ENCODE assay signal across 8 mouse cellular contexts in genomic region chr10:123254299-123254698, GRCm38 (mm10). TPM values are rescaled to one million over a fixed set of nuclear protein-coding genes. Genes with fewer than 3 reads are reported as not detected.
A peak's percentile ranks its signal among the peaks of the same experiment; 100 is the strongest.
DNase-seq lines count a peak whose midpoint lies in the region; ATAC-seq and TF ChIP-seq lines count a peak whose summit lies in the region.

No protein-coding gene starts in this region.

- intact Hi-C loops in heart, postnatal 25 days (cut with DNase I): no loop called here

- H3K36me3 ChIP-seq in heart, postnatal 0 days (replicated peaks; ENCODE audit: control insufficient read depth, insufficient read depth, low read length): no peaks in the 10 kb centered on the region
- H3K36me3 ChIP-seq in lung, postnatal 0 days (ENCODE audit: insufficient read depth, low read length): no peaks in the 10 kb centered on the region

- TF ChIP-seq CTCF in heart, postnatal 0 days (IDR thresholded peaks at IDR 0.05; ENCODE audit: low read depth): peak; percentile 52
- peak; percentile 70 for TF ChIP-seq CTCF in lung, postnatal 0 days (IDR thresholded peaks at IDR 0.05)

- no peaks in the 10 kb centered on the region for H3K9me3 ChIP-seq in heart, postnatal 0 days (replicated peaks; ENCODE audit: control insufficient read depth, low read length)
- H3K9me3 ChIP-seq in lung, postnatal 0 days (ENCODE audit: low read length): no peaks in the 10 kb centered on the region

- no peak for ATAC-seq in heart, postnatal 0 days (ENCODE audit: insufficient read depth, low read depth)
- ATAC-seq in lung, postnatal 0 days: no peak

- no peaks in the 10 kb centered on the region for H3K27me3 ChIP-seq in heart, postnatal 0 days (ENCODE audit: control insufficient read depth, insufficient read depth, low read length)
- H3K27me3 ChIP-seq in lung, postnatal 0 days (replicated peaks; ENCODE audit: insufficient read depth, low read length): no peaks in the 10 kb centered on the region

- DNase-seq in heart, postnatal 0 days (ENCODE audit: low spot score): no peak
- no peak for DNase-seq in heart, postnatal 25 days (ENCODE audit: low spot score)
- DNase-seq in lung, postnatal 0 days (ENCODE audit: low spot score): peak; percentile 55
- DNase-seq in lung, postnatal 4 days: no peak
- DNase-seq in MN1 (ENCODE audit: low spot score): peak; percentile 51
- DNase-seq in induced T-regulatory cell, adult 2 months (ENCODE audit: low read depth): peak; percentile 10
- no peak for DNase-seq in cerebellum, adult 11-12 months
- no peak for DNase-seq in heart, adult 18-20 months

- no peak overlapping the region for H3K4me2 ChIP-seq in heart, postnatal 0 days (ENCODE audit: low read depth, low read length)
- no peak overlapping the region for H3K4me2 ChIP-seq in lung, postnatal 0 days (replicated peaks; ENCODE audit: low read depth, low read length)

- TF ChIP-seq EP300 in heart, postnatal 0 days (IDR thresholded peaks at IDR 0.05; ENCODE audit: low read depth): no peak
- TF ChIP-seq EP300 in lung, postnatal 0 days (IDR thresholded peaks at IDR 0.05): no peak

- H3K27ac ChIP-seq in heart, postnatal 0 days (ENCODE audit: low read depth): no peak overlapping the region
- H3K27ac ChIP-seq in lung, postnatal 0 days (ENCODE audit: low read length): no peak overlapping the region

- WGBS in heart, postnatal 0 days: 36% methylated on average over 5 of the region's 5 CpGs
- 32% methylated on average over 5 of the region's 5 CpGs for WGBS in lung, postnatal 0 days

- H3K4me1 ChIP-seq in heart, postnatal 0 days (ENCODE audit: control insufficient read depth, insufficient read depth): no peaks in the 10 kb centered on the region
- no peaks in the 10 kb centered on the region for H3K4me1 ChIP-seq in lung, postnatal 0 days (ENCODE audit: insufficient read depth, low read depth, low read length)

- H3K9ac ChIP-seq in heart, postnatal 0 days (replicated peaks; ENCODE audit: low read depth, low read length): no peak overlapping the region
- no peak overlapping the region for H3K9ac ChIP-seq in lung, postnatal 0 days (replicated peaks; ENCODE audit: low read depth)

- no peak overlapping the region for H3K4me3 ChIP-seq in heart, postnatal 0 days (ENCODE audit: low read depth, low read length)
- H3K4me3 ChIP-seq in lung, postnatal 0 days (ENCODE audit: low read depth, low read length): no peak overlapping the region

RNA-seq across cellular contexts. Expression of gene Fam19a2, which starts 9.5 kb away (rescaled TPM):
- total RNA-seq in heart, postnatal 0 days (2014; rRNA removed; ENCODE audit: low replicate concordance): not detected in 2 replicates
- polyA plus RNA-seq in heart, postnatal 0 days (2015; fragmentation: Nextera tagmentation; extraction: Ambion mirVana): 0.07 and 0.16 TPM in 2 replicates
- under 1 TPM; 0.06 to 0.13 TPM for total RNA-seq in heart, postnatal 25 days (2021)
- polyA plus RNA-seq in lung, postnatal 0 days (2015; fragmentation: Nextera tagmentation; extraction: Ambion mirVana): 0.12 and 0.24 TPM in 2 replicates
- not detected for total RNA-seq in heart, adult 18-20 months (2021)

RNA-seq across cellular contexts. Expression of gene Usp15, which starts 57.5 kb away (rescaled TPM):
- total RNA-seq in heart, postnatal 0 days (2014; rRNA removed; ENCODE audit: low replicate concordance): 28.0 and 34.3 TPM in 2 replicates
- 51.5 and 56.5 TPM in 2 replicates for polyA plus RNA-seq in heart, postnatal 0 days (2015; fragmentation: Nextera tagmentation; extraction: Ambion mirVana)
- 10 to 100 TPM; 88.5 to 94.6 TPM for total RNA-seq in heart, postnatal 25 days (2021)
- 48.2 and 52.8 TPM in 2 replicates for polyA plus RNA-seq in lung, postnatal 0 days (2015; fragmentation: Nextera tagmentation; extraction: Ambion mirVana)
- total RNA-seq in heart, adult 18-20 months (2021): 10 to 100 TPM; 89.5 to 93.9 TPM

Comparison
In these comparisons a context has a peak if more than half of its experiments do, and no peak if none do; other contexts are left out.
1. DNase-seq: peak in lung, postnatal 0 days (single experiment), MN1 (single experiment) and induced T-regulatory cell, adult 2 months (single experiment); none in heart, postnatal 0 days (single experiment), heart, postnatal 25 days (single experiment), lung, postnatal 4 days (0 of 2), cerebellum, adult 11-12 months (single experiment) and heart, adult 18-20 months (0 of 2).